In genomic region chr10:124833930-124834329, GRCm38 (mm10) we compare ENCODE assay signal across 29 mouse cellular contexts.
A peak's percentile ranks its signal among the peaks of the same experiment; 100 is the strongest.
DNase-seq lines count a peak whose midpoint lies in the region; ATAC-seq and TF ChIP-seq lines count a peak whose summit lies in the region.
"Had no signal": no experiment of that assay in that cellular context is flagged by ENCODE, and none has a peak within 500 bp of the region (broad histone marks: within the 10 kb centered on the region; RNA-seq: fewer than 3 reads in every experiment).

No protein-coding gene starts in this region.

- intact Hi-C loops in heart, postnatal 36 days (cut with DNase I): no loop called here

- no peaks in the 10 kb centered on the region for H3K4me1 ChIP-seq in midbrain, embryonic 13.5 days (replicated peaks)
- no peaks in the 10 kb centered on the region for H3K4me1 ChIP-seq in midbrain, embryonic 16.5 days (ENCODE audit: control insufficient read depth, insufficient read depth, low read length)
- H3K4me1 ChIP-seq: embryonic facial prominence, embryonic 13.5 days; embryonic facial prominence, embryonic 15.5 days; forebrain, embryonic 10.5 days; forebrain, embryonic 12.5 days had no signal

- peak; percentile 3 for DNase-seq in embryo, embryonic 10.5 days (ENCODE audit: low spot score)
- no peak for DNase-seq in embryo, embryonic 9.5 days (ENCODE audit: extremely low spot score)
- peak; percentile 68 for DNase-seq in brain, embryonic 14.5 days (ENCODE audit: low read depth)
- peak; percentile 17 for DNase-seq in retina, postnatal 1 day
- no peak for DNase-seq in heart, postnatal 36 days
- DNase-seq: adrenal gland, adult 8-10 months; adrenal gland, postnatal 14 days; adrenal gland, postnatal 36 days; B cell, adult 2 months; cerebellum, adult 11 months; cerebellum, adult 18-20 months; cerebellum, adult 8-10 months; cerebellum, adult 9-11 months; cerebellum, postnatal 14 days; cerebellum, postnatal 36 days had no signal

- H3K27me3 ChIP-seq in midbrain, embryonic 13.5 days: no peaks in the 10 kb centered on the region
- no peaks in the 10 kb centered on the region for H3K27me3 ChIP-seq in midbrain, embryonic 16.5 days (ENCODE audit: control insufficient read depth, insufficient read depth, low read depth, low read length)
- H3K27me3 ChIP-seq: CH12.LX; embryonic facial prominence, embryonic 13.5 days; embryonic facial prominence, embryonic 15.5 days; forebrain, embryonic 12.5 days had no signal

- no peaks in the 10 kb centered on the region for H3K9me3 ChIP-seq in midbrain, embryonic 13.5 days
- H3K9me3 ChIP-seq in midbrain, embryonic 16.5 days (replicated peaks; ENCODE audit: control insufficient read depth, low read length, poor library complexity, severe bottlenecking): no peaks in the 10 kb centered on the region
- H3K9me3 ChIP-seq: embryonic facial prominence, embryonic 13.5 days; embryonic facial prominence, embryonic 15.5 days; forebrain, embryonic 10.5 days; forebrain, embryonic 12.5 days had no signal

- TF ChIP-seq POLR2A in brain, embryonic 14.5 days (IDR thresholded peaks at IDR 0.05; ENCODE audit: borderline replicate concordance, extremely low read depth, insufficient read depth, insufficient read length, poor library complexity, severe bottlenecking): no peak

- no peaks in the 10 kb centered on the region for H3K36me3 ChIP-seq in midbrain, embryonic 13.5 days
- no peaks in the 10 kb centered on the region for H3K36me3 ChIP-seq in midbrain, embryonic 16.5 days (ENCODE audit: control insufficient read depth, insufficient read depth, low read length)
- H3K36me3 ChIP-seq: embryonic facial prominence, embryonic 13.5 days; embryonic facial prominence, embryonic 15.5 days; forebrain, embryonic 10.5 days; forebrain, embryonic 12.5 days; G1E had no signal

- WGBS in midbrain, embryonic 13.5 days: 56% methylated on average over 4 of the region's 4 CpGs
- WGBS in midbrain, embryonic 16.5 days: 52% methylated on average over 4 of the region's 4 CpGs

- no peak overlapping the region for H3K4me2 ChIP-seq in midbrain, embryonic 13.5 days (replicated peaks)
- no peak overlapping the region for H3K4me2 ChIP-seq in midbrain, embryonic 16.5 days (ENCODE audit: low read length)
- H3K4me2 ChIP-seq: embryonic facial prominence, embryonic 13.5 days; embryonic facial prominence, embryonic 15.5 days; forebrain, embryonic 12.5 days had no signal

- H3K9ac ChIP-seq in midbrain, embryonic 13.5 days (replicated peaks): no peak overlapping the region
- no peak overlapping the region for H3K9ac ChIP-seq in midbrain, embryonic 16.5 days (ENCODE audit: low read depth, low read length)
- H3K9ac ChIP-seq: embryonic facial prominence, embryonic 13.5 days; embryonic facial prominence, embryonic 15.5 days; forebrain, embryonic 12.5 days had no signal

- no peak overlapping the region for H3K4me3 ChIP-seq in midbrain, embryonic 13.5 days (replicated peaks)
- no peak overlapping the region for H3K4me3 ChIP-seq in midbrain, embryonic 16.5 days (ENCODE audit: low read depth, low read length)
- H3K4me3 ChIP-seq: embryonic facial prominence, embryonic 13.5 days; embryonic facial prominence, embryonic 15.5 days; erythroblast, embryonic 14.5 days; forebrain, embryonic 10.5 days; forebrain, embryonic 12.5 days had no signal

- peak; percentile 65 for ATAC-seq in midbrain, embryonic 13.5 days
- ATAC-seq in midbrain, embryonic 16.5 days: no peak
- ATAC-seq: activated CD4-positive, CD25-positive, alpha-beta regulatory T cell, adult 4 months; CD4-positive, CD25-positive, alpha-beta regulatory T cell, adult 4 months; forebrain, embryonic 14.5 days; forebrain, embryonic 16.5 days; Patski had no signal

- no peak for TF ChIP-seq CTCF in brain, embryonic 14.5 days (IDR thresholded peaks at IDR 0.05; ENCODE audit: borderline replicate concordance, extremely low read depth, insufficient read depth, insufficient read length)

- H3K27ac ChIP-seq in midbrain, embryonic 13.5 days: no peak overlapping the region
- H3K27ac ChIP-seq in midbrain, embryonic 16.5 days (ENCODE audit: low read length): no peak overlapping the region; the same call in 1 of the 2 replicates
- H3K27ac ChIP-seq: embryonic facial prominence, embryonic 13.5 days; embryonic facial prominence, embryonic 15.5 days; forebrain, embryonic 10.5 days; forebrain, embryonic 12.5 days had no signal

Comparison
In these comparisons a context has a peak if more than half of its experiments do, and no peak if none do; other contexts are left out.
1. DNase-seq: peak in embryo, embryonic 10.5 days (single experiment), brain, embryonic 14.5 days (single experiment) and retina, postnatal 1 day (single experiment); none in embryo, embryonic 9.5 days (single experiment) and heart, postnatal 36 days (0 of 2).